Mouse (Mus musculus): Measurements from ENCODE around the gene Sec16a. TPM values are rescaled to one million over a fixed set of nuclear protein-coding genes. Genes with fewer than 3 reads are reported as not detected.
A peak's percentile ranks its signal among the peaks of the same experiment; 100 is the strongest.

Gene Sec16a
- polyA plus RNA-seq, 1 experiment from 2014 or later: 24.7 TPM

DNA sequence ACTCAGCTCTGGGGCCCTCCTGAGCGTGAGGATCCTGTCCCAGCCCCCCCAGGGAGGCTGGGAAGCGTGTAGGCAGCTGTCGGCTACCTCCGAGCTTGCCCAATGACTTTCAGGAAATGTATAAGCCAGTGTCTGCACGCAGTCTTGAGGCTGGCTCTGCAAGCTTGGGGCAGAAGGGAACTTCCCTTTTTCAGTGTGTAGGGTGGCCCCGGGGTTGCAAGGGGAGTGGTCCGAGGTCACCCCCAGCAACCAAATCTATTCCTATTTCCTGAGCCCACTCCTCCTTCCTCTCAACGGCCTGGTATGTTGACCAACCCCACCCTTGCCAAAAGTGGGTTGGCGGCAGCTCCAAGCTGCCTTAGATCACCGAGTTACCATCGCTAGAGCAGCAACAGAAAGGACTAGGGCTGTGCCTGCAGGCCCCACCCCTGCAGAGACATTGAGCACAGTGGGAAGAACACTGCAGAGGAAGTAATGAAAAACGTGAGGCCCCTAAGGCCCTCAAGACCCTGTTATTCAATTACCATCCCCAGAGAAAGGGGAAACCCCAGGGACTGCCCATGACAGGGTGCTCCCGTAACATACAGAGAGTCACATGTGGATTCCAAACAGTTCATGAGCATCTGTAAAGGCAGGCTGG lies 38.3 kb upstream of the Sec16a start:
- H3K4me1 ChIP-seq: peaks cover 64% of the 10 kb centered on the region
- WGBS: 45% methylated on average over 13 of the region's 13 CpGs
- no peaks in the 10 kb centered on the region for H3K9me3 ChIP-seq
- peaks cover 8% of the 10 kb centered on the region; the same call in 1 of the 2 replicates for H3K27me3 ChIP-seq (ENCODE audit: insufficient read depth, poor library complexity, severe bottlenecking)
- H3K4me3 ChIP-seq: no peak overlapping the region
- H3K27ac ChIP-seq: peak overlapping the region; percentile 17; the same call in 1 of the 2 replicates
- H3K36me3 ChIP-seq: peaks cover 53% of the 10 kb centered on the region
- DNase-seq (ENCODE audit: low spot score): no peak

DNA sequence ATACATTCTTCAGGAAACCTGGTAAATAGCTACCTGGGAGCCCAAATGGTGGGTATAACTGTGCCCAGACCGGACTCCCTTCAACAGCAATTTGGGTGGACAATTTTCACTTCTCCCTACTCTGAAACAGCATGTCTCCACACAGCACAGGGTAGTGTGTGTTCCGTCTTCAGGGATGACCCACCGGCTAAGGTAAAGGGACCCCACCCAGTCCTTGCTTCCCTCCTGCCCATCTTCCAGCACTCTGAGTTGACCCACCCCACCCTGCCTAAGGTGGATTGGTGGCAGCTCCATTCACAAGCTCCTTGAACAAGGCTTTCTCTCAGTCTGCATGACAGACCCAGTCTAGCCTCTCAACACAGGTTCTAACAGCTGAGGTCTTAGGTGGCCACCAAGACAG lies 37.8 kb upstream of the Sec16a start:
- Histone ChIP-seq H3K9me3 (no peaks in the 10 kb centered on the region), H3K4me1 (peaks cover 62% of the 10 kb centered on the region), H3K36me3 (peaks cover 58% of the 10 kb centered on the region), H3K27ac (peak overlapping the region; percentile 17; the same call in 1 of the 2 replicates), H3K4me3 (no peak overlapping the region), H3K27me3 (ENCODE audit: insufficient read depth, poor library complexity, severe bottlenecking) (peaks cover 3% of the 10 kb centered on the region; the same call in 1 of the 2 replicates)
- DNase-seq (ENCODE audit: low spot score): no peak
- 81% methylated on average over 3 of the region's 3 CpGs for WGBS

DNA sequence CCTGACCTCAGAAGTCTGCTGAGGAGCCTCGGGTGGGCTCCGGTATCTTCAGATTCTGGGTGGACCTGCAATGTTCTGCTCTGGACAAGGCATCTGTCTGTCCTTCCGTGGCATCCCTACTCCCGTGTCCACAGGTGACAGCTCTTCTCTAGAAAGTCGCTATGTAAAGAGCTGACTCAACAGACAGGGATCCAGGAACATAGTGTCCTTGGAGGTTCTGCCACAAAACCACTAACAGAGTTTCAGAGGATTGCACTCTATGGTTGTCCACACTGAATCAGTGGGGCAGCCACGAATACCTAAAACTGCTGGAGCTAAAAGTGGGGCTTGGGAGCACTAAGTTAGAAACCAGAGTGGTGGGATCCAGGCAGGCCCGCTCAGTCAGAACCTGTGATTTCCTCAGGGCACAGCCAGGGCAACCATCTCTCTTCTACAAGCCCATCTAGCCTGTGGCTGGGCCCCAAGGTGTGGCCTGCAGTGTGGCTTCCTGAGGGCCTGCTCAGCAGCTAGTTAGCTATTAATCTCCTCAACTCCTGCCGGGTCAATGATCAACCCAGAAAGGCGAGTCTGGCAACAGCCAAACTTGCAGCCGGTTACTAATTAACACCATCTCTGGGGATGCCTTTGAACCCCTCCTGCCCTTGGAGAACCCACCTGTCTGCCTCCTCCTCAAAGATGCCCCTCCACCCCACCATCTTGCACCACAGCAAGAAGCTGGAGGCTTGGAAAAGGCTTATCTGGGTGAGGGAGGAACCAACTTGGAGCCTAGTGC lies 36.9 kb upstream of the Sec16a start:
- H3K4me1 ChIP-seq: peaks cover 53% of the 10 kb centered on the region
- H3K27me3 ChIP-seq (ENCODE audit: insufficient read depth, poor library complexity, severe bottlenecking): no peaks in the 10 kb centered on the region
- no peak for DNase-seq (ENCODE audit: low spot score)
- H3K27ac ChIP-seq: peak overlapping the region; percentile 19; the same call in 1 of the 2 replicates
- H3K36me3 ChIP-seq: peaks cover 67% of the 10 kb centered on the region
- whole genome bisulfite sequencing: 72% methylated on average over 10 of the region's 10 CpGs
- H3K9me3 ChIP-seq: no peaks in the 10 kb centered on the region
- H3K4me3 ChIP-seq: 0 out of 2 replicates have a peak overlapping the region, but pooled peaks have one; percentile 7

DNA sequence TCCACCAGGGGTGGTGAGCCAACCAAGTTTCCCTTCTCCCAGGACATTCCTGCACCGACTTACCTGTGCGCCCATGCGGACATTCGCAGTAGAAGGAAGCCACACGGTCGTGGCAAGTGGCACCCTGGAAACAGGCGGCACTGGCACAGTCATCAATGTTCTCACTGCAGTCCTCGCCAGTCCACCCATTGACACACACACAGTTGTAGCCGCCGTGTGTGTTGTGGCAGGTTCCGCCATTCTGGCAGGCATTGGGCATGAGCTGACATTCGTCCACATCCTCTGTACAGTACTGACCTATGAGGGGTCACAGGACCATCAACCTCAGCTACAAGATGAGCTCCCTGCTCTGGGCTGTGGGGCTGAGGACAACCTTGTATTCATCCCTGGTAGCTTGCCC lies 35.9 kb upstream of the Sec16a start:
- 88% methylated on average over 12 of the region's 12 CpGs for WGBS
- H3K27me3 ChIP-seq (ENCODE audit: insufficient read depth, poor library complexity, severe bottlenecking): no peaks in the 10 kb centered on the region
- H3K9me3 ChIP-seq: no peaks in the 10 kb centered on the region
- DNase-seq (ENCODE audit: low spot score): no peak
- H3K4me3 ChIP-seq: no peak overlapping the region
- H3K27ac ChIP-seq: no peak overlapping the region
- peaks cover 75% of the 10 kb centered on the region for H3K36me3 ChIP-seq
- peaks cover 52% of the 10 kb centered on the region for H3K4me1 ChIP-seq

DNA sequence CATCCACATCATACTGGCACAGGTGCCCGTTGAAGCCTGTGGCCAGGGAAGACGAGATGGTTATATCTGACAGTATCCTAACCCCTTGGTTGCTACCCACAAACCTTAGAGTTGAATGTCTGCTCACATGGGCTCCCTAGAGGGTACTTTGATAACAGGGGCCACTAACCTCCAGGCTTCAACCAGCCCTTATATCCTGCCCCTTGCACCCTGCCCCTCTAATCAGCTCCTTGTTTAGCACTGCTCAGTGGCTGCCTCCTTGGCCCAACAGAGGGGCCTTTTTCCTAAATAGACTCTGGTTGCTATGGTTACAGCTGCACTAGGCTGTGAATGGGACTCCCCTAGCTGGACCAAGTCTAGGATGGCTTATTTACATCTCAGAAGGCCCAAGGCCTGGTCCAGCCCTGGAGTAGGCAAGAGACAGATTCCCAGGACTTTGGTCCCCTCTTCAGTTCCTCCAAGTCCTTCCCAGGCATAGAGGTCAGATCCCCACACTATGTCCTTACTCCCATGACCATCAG lies 33.7 kb upstream of the Sec16a start:
- Histone ChIP-seq H3K4me1 (peaks cover 56% of the 10 kb centered on the region), H3K27me3 (ENCODE audit: insufficient read depth, poor library complexity, severe bottlenecking) (no peaks in the 10 kb centered on the region), H3K4me3 (no peak overlapping the region), H3K9me3 (no peaks in the 10 kb centered on the region), H3K36me3 (peaks cover 66% of the 10 kb centered on the region), H3K27ac (no peak overlapping the region)
- 79% methylated on average over 2 of the region's 2 CpGs for WGBS
- no peak for DNase-seq (ENCODE audit: low spot score)

- Histone ChIP-seq H3K27me3 (ENCODE audit: insufficient read depth, poor library complexity, severe bottlenecking) (no peaks in the 10 kb centered on the region), H3K4me3 (no peak overlapping the region), H3K4me1 (peaks cover 59% of the 10 kb centered on the region), H3K27ac (no peak overlapping the region), H3K36me3 (peaks cover 72% of the 10 kb centered on the region), H3K9me3 (no peaks in the 10 kb centered on the region)
- DNase-seq (ENCODE audit: low spot score): no peak
- WGBS: 91% methylated on average over 7 of the region's 7 CpGs
These were observed 32.9 kb upstream of the Sec16a start for GRCm38 (mm10) chr2:26477911-26478310.

GRCm38 (mm10) chr2:26475505-26476430 lies 30.8 kb upstream of the Sec16a start:
- WGBS: 71% methylated on average over 13 of the region's 13 CpGs
- peaks cover 74% of the 10 kb centered on the region for H3K36me3 ChIP-seq
- 0 out of 2 replicates have a peak overlapping the region, but pooled peaks have one; percentile 35 for H3K4me3 ChIP-seq
- peak overlapping the region; percentile 77 for H3K27ac ChIP-seq
- DNase-seq (ENCODE audit: low spot score): no peak
- H3K9me3 ChIP-seq: no peaks in the 10 kb centered on the region
- H3K27me3 ChIP-seq (ENCODE audit: insufficient read depth, poor library complexity, severe bottlenecking): no peaks in the 10 kb centered on the region
- H3K4me1 ChIP-seq: peaks cover 50% of the 10 kb centered on the region

DNA sequence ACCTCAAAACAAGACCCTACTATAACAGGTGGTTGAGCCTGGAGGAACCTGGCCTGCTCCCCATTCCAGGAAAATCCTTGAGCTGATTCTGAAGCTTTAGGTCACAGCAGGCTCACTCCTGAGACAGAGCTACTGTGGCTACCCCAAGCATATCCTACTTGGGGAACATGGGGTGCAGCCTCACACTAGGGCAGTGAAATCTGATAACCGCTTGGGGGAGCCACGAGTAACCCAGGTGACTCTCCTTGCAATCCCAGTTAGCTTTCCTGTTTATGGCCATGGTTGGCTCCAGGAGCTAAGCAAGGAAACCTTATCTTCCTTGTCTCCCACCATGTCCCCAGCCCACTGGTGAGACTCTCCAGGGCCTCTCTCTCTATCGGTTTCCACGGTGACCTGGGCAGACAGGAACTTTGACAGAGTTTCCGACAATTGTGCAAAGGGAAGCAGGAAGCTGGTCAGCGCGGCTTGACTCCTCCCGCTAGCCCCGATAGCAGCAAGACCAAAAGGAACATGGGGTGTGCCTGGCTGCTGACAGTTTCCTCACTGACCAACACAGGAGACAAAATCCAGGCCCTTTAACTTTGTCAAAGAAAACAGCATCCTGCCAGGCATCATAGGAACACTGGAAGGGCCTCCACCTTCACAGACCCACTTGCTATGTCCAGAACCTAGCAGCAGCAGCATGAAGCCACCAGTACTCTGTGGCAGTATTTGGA lies 29.9 kb upstream of the Sec16a start:
- WGBS: 10% methylated on average over 9 of the region's 9 CpGs
- Histone ChIP-seq H3K4me1 (peaks cover 50% of the 10 kb centered on the region), H3K9me3 (no peaks in the 10 kb centered on the region), H3K36me3 (peaks cover 76% of the 10 kb centered on the region), H3K27me3 (ENCODE audit: insufficient read depth, poor library complexity, severe bottlenecking) (no peaks in the 10 kb centered on the region), H3K27ac (peak overlapping the region; percentile 77), H3K4me3 (peak overlapping the region; percentile 35)
- DNase-seq (ENCODE audit: low spot score): peak; percentile 93

DNA sequence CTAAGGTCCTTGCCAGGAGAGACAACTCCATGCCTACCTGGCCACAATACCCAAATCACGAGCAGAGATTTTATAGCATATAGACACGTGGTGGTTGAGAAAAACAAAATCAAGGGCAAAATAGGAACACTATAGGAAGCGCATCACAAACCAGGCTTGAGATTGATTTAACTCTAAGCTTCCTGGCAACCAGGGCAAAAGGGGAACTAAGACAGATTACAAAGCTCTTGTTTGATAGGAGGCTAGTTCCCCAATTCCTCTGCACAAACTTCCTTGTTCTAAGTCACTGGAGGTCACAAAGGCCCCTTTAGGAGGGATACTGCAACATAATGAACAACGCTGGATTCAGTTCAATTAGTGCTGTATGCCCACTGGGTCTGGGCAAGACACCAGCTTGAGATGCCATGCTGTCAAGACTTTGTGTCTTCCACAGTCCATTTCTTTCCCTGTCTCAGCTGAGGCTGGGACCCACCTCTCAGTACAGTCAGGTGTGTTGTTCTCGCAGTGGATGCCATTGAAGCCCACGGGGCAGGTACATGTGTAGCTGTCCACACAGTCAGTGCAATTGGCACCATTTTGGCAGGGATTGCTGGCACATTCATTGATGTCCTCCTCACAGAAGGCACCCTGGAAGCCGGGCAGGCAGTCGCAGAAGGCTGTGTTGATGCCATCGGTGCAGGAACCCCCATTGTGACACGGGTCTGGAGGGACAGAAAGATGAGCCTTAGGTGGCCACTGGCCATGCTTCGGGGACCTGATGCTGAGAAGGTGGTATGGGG lies 27.5 kb upstream of the Sec16a start:
- Histone ChIP-seq H3K9me3 (no peaks in the 10 kb centered on the region), H3K27ac (no peak overlapping the region), H3K4me1 (peaks cover 38% of the 10 kb centered on the region), H3K36me3 (peaks cover 77% of the 10 kb centered on the region), H3K27me3 (ENCODE audit: insufficient read depth, poor library complexity, severe bottlenecking) (no peaks in the 10 kb centered on the region), H3K4me3 (no peak overlapping the region)
- DNase-seq (ENCODE audit: low spot score): no peak
- WGBS: 88% methylated on average over 11 of the region's 11 CpGs

- H3K4me1 ChIP-seq: peaks cover 38% of the 10 kb centered on the region
- no peak overlapping the region for H3K27ac ChIP-seq
- H3K27me3 ChIP-seq (ENCODE audit: insufficient read depth, poor library complexity, severe bottlenecking): no peaks in the 10 kb centered on the region
- H3K36me3 ChIP-seq: peaks cover 77% of the 10 kb centered on the region
- no peak overlapping the region for H3K4me3 ChIP-seq
- H3K9me3 ChIP-seq: no peaks in the 10 kb centered on the region
- WGBS: 76% methylated on average over 6 of the region's 6 CpGs
- DNase-seq (ENCODE audit: low spot score): no peak
These were observed 26.8 kb upstream of the Sec16a start for GRCm38 (mm10) chr2:26471652-26472285.

DNA sequence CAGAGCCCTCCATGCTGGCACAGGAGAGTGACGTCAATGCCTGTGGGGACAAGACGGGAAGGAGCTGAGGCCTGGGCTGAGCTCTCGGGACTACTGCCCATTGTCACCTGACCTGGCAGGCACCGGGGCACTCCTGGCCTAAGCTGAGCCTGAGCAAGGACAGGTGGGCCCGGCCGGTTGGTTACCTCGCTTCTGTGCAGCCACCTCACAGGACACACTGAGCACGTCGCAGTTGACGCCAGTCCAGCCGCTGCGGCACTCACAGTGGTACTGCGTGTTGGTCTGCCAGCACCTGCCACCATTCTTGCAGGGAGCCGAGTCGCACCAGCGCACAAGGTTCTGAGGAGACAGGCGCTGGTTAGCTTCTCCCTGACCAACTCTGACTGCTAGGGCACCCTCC lies 26.0 kb upstream of the Sec16a start:
- H3K4me3 ChIP-seq: no peak overlapping the region
- DNase-seq (ENCODE audit: low spot score): no peak
- no peak overlapping the region for H3K27ac ChIP-seq
- WGBS: 92% methylated on average over 17 of the region's 17 CpGs
- H3K9me3 ChIP-seq: no peaks in the 10 kb centered on the region
- peaks cover 35% of the 10 kb centered on the region for H3K4me1 ChIP-seq
- peaks cover 80% of the 10 kb centered on the region for H3K36me3 ChIP-seq
- H3K27me3 ChIP-seq (ENCODE audit: insufficient read depth, poor library complexity, severe bottlenecking): no peaks in the 10 kb centered on the region
